Mouse (Mus musculus): ENCODE measurements around the gene Gm10282.

Gm10282 gene

DNA sequence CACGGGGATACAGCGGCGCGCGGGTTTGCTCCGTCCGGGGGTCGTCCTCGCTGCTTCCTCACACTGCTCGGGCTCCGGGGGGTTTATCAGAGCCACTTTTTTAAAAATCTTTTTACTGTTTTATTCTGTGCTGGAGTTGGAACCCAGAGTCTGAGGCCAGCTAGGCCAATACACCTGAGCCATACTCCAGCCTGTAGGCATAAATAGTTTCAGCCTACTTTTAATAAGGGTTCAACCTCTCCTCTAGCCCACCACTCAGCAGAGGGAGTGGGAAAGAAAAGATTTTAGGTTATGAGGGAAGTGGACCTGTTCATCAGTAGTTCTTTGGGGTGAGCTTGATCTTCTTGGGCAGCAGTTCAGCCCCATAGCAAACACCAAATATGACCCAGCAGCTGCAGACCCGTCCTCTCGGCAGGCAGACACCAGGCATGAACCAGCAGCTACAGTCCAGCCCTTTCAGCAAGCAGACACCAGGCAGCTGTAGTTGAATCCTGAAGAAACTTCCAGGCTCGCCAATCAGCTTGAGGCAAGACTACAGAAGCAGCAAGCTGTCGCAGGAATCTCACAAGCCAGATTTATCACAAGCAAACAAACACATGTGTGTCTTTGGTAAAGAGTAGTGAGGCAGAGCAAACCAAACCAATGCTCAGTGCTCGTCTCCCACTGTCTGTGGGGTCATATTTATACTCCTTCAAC, at the start of gene Gm10282:
Gene Gm10282 (minus strand): TSS at position 51 of the 696 bp plus-strand sequence.
- in situ Hi-C loops (cut with MboI), result no loop called here

DNA sequence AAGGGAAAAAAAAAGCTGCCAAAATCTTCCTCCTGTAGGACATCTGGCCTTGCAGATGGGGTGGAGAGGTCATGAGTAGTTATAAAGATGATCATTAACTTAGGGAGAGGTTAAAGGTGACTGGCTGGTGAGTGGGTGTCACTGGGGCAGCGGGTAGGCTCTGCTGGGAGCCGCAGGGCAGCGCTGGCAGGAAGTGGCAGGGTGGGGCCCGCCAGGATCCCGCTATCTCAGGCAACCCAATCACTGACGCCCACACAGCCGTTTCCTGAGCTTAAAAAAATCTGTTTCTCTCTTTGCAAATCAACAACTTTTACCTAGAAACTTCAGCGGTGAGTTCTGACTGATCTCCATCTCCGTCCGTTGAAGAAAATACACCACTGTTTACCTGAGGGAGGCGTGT, 49.2 kb upstream of the Gm10282 start:
- in situ Hi-C loops (cut with MboI), result no loop called here

DNA sequence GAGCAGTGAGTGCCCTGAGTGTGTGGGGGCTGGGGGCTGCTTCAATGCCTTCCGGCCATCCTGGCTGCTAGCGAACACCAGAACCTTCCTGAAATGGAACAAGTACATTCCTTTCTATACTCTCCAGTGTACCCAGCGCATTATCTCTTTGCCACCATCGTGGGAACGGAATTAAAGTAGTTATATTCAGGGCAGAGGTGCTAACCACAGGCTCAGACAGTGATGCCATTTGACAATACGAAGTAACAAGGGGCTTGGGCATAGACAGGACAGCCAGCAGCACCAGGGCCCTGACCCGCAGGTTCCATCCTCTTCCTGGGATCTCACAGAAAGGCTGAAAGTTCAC, 48.6 kb upstream of the Gm10282 start:
- in situ Hi-C loops (cut with MboI), result no loop called here

- in situ Hi-C loops (cut with MboI), result no loop called here
These were observed 48.1 kb upstream of the Gm10282 start for GRCm38 (mm10) chr8:72352951-72353699.

DNA sequence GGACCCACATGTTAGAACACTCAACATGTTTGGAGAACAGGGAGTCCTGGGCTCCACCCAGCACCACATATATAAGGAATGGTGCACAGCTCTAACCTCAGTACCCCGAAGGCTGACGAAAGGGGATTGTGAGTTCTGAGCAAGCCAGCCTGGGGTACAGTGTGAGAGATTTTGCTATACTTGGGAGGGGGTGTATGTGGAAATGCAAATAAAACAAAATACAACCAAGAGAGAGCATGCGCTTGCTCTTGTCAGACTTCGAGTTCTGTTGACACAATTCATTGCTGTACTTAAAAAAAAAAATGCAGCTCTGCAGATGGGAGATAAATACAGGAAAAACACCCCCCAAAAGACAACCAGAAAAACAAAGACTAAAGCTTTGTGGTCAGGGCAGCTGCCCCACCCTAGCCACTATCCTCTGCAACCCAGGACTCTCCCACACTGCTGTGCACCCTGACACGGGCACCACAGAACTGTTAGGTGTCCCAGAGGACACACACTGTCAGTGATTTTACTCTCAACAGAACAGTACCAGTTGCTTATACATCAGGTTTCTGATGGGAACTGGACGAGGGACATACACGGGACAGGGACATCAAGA, 46.4 kb upstream of the Gm10282 start:
- in situ Hi-C loops (cut with MboI), result no loop called here

GRCm38 (mm10) chr8:72350727-72351126, 45.7 kb upstream of the Gm10282 start:
- in situ Hi-C loops (cut with MboI), result no loop called here

- in situ Hi-C loops (cut with MboI), result loop anchor here (25.0 kb wide), 1 partner anchor 1213 kb away; no protein-coding TSS in a partner anchor
These were observed 44.8 kb upstream of the Gm10282 start for GRCm38 (mm10) chr8:72349838-72350237.

- in situ Hi-C loops (cut with MboI), result loop anchor here (25.0 kb wide), 1 partner anchor 1212 kb away; no protein-coding TSS in a partner anchor
These were observed 43.9 kb upstream of the Gm10282 start for GRCm38 (mm10) chr8:72348956-72349355.

GRCm38 (mm10) chr8:72348114-72348513, 43.1 kb upstream of the Gm10282 start:
- in situ Hi-C loops (cut with MboI), result loop anchor here (25.0 kb wide), 1 partner anchor 1211 kb away; no protein-coding TSS in a partner anchor

DNA sequence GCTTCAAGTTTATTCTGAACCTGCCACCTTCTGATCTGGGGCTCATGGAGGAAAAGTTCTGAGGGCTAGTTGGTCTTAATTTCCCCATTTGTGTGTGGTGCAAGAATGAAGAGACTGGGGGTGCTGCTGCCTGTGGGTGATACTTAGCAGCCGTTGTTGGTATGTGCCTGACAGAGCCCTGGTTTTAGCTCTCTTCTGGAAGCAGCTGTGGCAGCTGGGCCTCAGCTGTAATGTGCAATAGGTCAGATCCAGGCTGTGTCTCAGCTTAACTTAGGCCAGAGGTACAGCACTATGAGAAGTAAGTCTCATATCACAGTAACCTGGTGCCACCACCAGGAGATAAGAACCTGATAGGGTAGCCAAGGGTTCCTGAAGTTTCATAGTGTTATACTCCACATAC, 42.5 kb upstream of the Gm10282 start:
- in situ Hi-C loops (cut with MboI), result loop anchor here (25.0 kb wide), 1 partner anchor 1210 kb away; no protein-coding TSS in a partner anchor

GRCm38 (mm10) chr8:72343725-72344124, 38.7 kb upstream of the Gm10282 start:
- in situ Hi-C loops (cut with MboI), result loop anchor here (25.0 kb wide), 1 partner anchor 1206 kb away; no protein-coding TSS in a partner anchor

DNA sequence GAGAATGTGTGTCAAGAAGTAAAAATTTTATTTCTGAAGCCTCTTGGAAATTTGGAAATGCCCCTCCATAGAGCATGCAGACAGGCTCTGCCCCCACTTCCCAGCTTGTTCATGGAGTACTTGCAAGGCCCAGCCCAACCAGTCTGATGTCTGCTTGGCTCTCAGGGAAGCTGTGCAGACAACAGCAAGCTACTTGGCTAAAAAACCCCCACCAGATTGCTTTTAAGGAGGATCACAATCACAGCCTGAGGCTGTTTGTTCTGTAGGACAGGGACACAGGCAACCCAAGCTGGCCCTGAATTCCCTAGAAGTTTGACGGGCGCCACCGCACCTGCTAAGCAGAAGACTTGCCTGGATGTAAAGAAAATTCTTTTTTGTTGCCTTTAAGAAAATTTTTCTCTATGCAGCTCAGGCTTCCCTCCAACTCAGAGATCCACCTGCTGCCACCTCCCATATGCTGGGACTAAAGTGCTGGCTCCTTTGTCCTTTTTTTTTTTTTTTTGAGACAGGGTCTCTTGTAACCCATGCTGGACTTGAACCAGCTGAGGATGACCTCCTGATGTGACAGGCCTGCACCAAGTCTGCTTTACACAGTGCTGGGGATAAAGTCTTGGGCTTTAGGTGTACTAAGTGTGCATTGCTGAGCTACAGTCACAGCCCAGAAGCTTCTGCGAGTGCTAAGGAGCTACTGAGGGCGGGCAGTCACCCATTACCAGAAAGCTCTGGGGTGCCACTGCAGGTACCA, 37.7 kb upstream of the Gm10282 start:
- in situ Hi-C loops (cut with MboI), result loop anchor here (25.0 kb wide), 1 partner anchor 1205 kb away; no protein-coding TSS in a partner anchor

GRCm38 (mm10) chr8:72337034-72337433, 32.0 kb upstream of the Gm10282 start:
- in situ Hi-C loops (cut with MboI), result loop anchor here (25.0 kb wide), 1 partner anchor 1200 kb away; no protein-coding TSS in a partner anchor

DNA sequence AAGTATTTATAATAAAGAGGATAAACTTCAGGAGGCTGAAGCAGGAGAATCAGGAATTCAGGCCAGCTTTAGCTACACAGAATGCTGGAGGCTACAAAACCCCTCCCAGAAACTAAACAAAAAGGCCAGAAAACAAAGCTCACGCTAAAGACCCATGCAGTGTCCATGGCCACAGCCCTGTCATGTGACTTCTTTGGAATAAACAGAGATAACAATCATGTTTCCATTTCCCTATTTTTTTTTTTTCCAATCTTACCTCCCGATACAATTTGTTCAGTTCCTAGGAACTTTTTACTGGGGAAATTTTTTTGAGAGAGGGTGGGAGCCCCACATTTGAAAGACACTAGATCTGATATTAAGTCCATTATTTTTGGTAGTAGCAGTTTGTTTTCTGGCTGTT, 31.2 kb upstream of the Gm10282 start:
- in situ Hi-C loops (cut with MboI), result loop anchor here (25.0 kb wide), 1 partner anchor 1199 kb away; no protein-coding TSS in a partner anchor

DNA sequence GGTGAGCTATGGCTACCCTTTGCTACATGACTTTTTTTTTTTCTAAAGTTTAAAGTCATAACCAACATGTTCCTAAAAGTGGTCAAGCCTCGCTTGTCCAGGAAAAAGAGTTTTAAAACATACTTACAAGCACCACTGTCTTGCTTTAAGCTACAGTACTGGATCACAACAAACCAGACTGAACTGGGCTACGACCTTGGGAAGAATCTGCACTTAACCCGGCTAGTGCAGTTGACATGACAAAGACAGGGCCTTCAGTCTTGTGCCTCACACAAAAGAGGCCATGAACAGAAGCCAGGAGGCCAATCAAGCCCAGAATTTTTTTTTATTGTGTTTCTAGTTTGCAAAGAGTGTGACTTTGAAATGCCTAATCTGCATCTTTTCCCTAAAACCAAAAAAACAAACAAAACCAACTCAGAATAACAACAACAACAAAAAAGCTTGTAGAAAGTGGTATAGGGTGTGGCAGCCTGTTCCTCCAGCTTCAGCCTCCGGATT, 29.1 kb upstream of the Gm10282 start:
- in situ Hi-C loops (cut with MboI), result loop anchor here (25.0 kb wide), 1 partner anchor 1197 kb away; no protein-coding TSS in a partner anchor

GRCm38 (mm10) chr8:72333429-72334143, 28.5 kb upstream of the Gm10282 start:
- in situ Hi-C loops (cut with MboI), result loop anchor here (25.0 kb wide), 1 partner anchor 1196 kb away; no protein-coding TSS in a partner anchor

DNA sequence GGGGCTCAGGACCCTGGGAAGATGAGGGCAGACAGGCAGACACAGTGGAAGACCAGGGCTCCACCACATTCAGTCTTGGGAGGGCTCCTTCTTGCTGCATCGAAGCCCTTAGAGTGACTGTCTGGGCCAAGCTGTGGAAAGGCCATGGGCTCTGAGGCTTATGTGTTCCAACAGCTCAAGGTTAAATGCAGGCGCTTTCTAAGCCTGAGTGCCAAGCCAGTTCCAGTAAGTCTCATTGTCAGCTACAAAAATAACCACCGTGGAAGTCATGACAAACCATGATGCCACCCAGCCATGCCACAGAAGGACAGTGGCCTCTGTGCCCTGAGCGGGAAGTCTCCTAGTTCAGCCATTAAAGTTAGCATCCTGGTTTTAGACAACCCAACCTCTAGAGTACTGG, 26.6 kb upstream of the Gm10282 start:
- in situ Hi-C loops (cut with MboI), result loop anchor here (25.0 kb wide), 1 partner anchor 1194 kb away; no protein-coding TSS in a partner anchor

DNA sequence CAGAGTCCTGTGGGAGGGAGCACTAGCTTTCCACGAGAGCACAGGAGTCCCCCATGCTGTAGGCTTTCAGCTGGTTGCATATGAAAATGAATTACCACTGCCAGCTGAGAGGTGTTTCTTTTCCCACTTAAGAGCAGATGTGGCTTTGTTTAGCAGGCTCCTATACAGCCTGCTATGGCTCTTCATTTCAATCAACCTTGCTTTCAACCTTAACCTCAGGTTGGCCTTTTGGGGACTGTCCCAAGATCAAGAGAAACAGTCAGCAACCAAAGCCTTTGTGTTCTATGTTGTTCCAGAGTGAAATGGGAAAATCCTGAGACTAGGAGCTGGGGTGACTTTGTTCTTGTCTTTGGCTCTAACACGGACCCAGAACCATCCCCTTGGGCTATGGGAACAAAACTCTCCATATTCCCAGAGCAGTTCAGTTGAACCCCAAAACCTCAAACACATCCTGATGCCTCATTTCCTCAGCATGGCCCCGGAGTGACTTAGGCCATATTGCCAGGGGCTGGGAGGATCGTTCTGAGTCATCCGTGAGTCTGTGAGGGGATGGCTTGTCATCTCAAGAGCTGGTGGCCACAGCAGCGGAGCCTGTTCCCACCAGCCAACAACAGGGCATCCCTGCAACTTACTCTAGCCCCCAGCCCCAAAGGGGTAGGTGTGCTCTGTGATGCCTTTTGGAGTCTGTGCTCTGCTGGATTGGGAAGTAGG, 25.9 kb upstream of the Gm10282 start:
- in situ Hi-C loops (cut with MboI), result loop anchor here (25.0 kb wide), 1 partner anchor 1194 kb away; no protein-coding TSS in a partner anchor

GRCm38 (mm10) chr8:72329116-72329515, 24.1 kb upstream of the Gm10282 start:
- in situ Hi-C loops (cut with MboI), result loop anchor here (25.0 kb wide), 1 partner anchor 1192 kb away; no protein-coding TSS in a partner anchor

DNA sequence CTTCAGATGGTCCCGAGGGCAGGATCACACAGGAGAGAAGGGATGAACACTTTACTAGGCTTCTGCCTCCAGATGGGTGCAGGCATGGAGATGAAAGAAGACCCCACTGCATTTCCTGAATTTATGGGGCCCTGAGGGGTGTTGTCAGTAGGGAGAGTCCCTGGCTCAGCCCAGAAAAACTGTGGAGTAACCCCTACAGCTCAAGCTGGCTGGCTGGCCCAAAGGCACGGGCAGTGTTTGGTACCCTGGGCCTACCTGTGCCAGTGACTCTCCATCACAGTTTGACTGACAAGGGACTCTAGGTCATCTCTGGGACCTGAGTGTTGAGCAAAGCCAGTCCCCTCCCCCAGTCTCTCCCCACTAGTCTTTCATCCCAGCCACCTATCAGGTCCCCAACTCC, 19.6 kb upstream of the Gm10282 start:
- in situ Hi-C loops (cut with MboI), result loop anchor here (5.0 to 25.0 kb wide), 2 partner anchors 33 to 1187 kb away; no protein-coding TSS in a partner anchor

All from mature B cell (primary cell).